Mouse (Mus musculus) G1E (cell line): ENCODE measurements around the gene Oas1h.
"Not testable (repeated sequence)": the region's sequence is repeated elsewhere in the genome, so short reads cannot be mapped to it uniquely, and the experiment has no call there.

Experiments used
- CTCF ChIP-seq: IDR thresholded peaks from 2 replicates; pipeline ENCODE4 v1.5.1; 2012; ENCODE audit warnings: low read depth, low read length, inconsistent platforms, mixed read lengths
- GATA1 ChIP-seq: IDR thresholded peaks from 2 replicates; pipeline ENCODE4 v1.6.1; 2012; ENCODE audit warnings: borderline replicate concordance, low read length, inconsistent platforms, mixed read lengths
- GATA2 ChIP-seq: IDR thresholded peaks from 2 replicates; pipeline ENCODE4 v1.6.1; 2012; ENCODE audit warnings: low read depth, low read length, inconsistent platforms, borderline replicate concordance
- POLR2AphosphoS5 ChIP-seq: IDR thresholded peaks from 2 replicates; pipeline ENCODE4 v1.6.1; 2012; ENCODE audit warnings: low read depth, low read length, inconsistent platforms; ENCODE audit not compliant: insufficient replicate concordance
- TAL1 ChIP-seq: conservative IDR thresholded peaks from 2 replicates; pipeline ENCODE4 v1.6.1; 2012; ENCODE audit warnings: low read depth, low read length, inconsistent platforms, mixed read lengths

- not testable (repeated sequence) for TF ChIP-seq CTCF, TAL1, GATA1, POLR2AphosphoS5, GATA2
Observed at GRCm38 (mm10) chr5:120891566-120892242, 30.5 kb downstream of the Oas1h start.
